Mouse (Mus musculus): ENCODE measurements at regions not wholly inside any gene's neighbourhood (a gene's known extent, or its start where the extent isn't known, plus 50 kb on each side); places are given as distances from the start of the nearest gene placed in this dataset.

DNA sequence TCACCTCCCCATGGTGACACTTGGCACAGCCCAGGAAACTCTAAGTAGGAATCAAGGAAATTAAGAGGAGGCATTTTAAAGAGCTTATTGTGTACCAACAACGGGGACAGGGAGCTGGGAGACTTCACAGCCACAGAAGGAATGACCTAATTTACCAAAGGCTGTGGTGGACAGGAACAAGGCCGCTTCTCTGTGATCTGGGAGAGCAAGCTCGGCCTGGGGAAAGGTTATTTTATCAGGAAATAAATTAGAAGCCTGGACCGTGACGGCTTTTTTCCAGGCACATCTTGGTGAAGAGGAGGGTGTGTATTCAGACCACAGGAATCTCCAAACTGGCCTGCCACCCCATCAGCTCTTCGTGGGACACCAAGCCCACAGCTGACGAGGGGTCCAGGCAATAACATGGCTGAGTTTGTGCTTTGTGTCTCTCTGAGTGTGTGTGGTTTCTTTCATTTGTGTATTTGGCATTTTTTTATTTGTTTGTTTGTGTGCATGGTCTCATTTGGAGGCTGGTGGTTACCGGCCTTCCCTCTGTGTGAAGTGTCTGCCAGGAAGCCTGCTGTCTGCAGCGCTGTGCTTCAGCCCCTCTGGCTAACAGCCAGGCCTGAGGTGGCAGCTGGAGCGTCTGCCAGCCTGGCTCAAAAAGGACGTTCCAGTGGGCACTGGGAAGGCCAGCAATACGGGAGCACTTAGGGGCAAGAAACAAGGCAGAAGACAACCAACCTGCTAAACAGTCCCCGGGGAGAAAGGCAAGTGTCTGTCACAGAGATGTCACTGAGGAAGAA lies 2174.6 kb upstream of the Gm7489 start:
- WGBS: 50% methylated on average over 13 of the region's 13 CpGs
- DNase-seq: no peak
- Histone ChIP-seq H3K4me1 (replicated peaks; ENCODE audit: control insufficient read depth, insufficient read depth, low read length) (no peaks in the 10 kb centered on the region), H3K27me3 (ENCODE audit: control insufficient read depth, insufficient read depth, low read length) (no peaks in the 10 kb centered on the region), H3K36me3 (ENCODE audit: control insufficient read depth, insufficient read depth, low read length) (no peaks in the 10 kb centered on the region), H3K4me3 (ENCODE audit: control insufficient read depth, insufficient read depth, low read length) (no peak overlapping the region), H3K27ac (ENCODE audit: control insufficient read depth, insufficient read depth, low read length) (no peak overlapping the region)
- no peak for TF ChIP-seq CTCF (IDR thresholded peaks at IDR 0.05; ENCODE audit: borderline replicate concordance, control insufficient read depth, extremely low read depth, insufficient read depth, low read length, poor library complexity)
- TF ChIP-seq POLR2A (IDR thresholded peaks at IDR 0.05; ENCODE audit: control insufficient read depth, extremely low read depth, insufficient read depth, low read length, poor library complexity): no peak

DNA sequence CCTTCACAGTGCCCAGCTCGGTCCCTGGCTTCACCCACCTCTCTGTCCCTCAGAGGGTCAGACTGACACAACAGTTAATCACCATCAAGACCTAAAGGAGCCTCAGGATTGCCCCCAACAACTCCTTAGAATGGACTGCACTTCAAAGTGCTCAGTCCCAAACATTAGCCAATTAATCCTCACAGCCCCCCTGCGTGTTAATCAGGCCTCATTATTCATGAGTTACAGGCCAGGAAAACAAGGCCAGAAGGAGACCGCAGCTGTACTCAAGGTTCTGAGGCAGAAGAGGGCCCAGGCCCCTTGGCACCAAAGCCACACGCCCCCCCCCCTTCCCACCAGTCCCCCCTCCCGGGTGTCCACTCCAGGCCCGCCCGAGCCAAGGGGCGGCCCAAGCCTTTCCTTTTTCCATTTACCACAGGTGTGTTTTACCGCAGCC lies 2163.8 kb upstream of the Gm7489 start:
- Histone ChIP-seq H3K4me1 (replicated peaks; ENCODE audit: control insufficient read depth, insufficient read depth, low read length) (no peaks in the 10 kb centered on the region), H3K36me3 (ENCODE audit: control insufficient read depth, insufficient read depth, low read length) (no peaks in the 10 kb centered on the region), H3K4me3 (ENCODE audit: control insufficient read depth, insufficient read depth, low read length) (no peak overlapping the region), H3K27ac (ENCODE audit: control insufficient read depth, insufficient read depth, low read length) (no peak overlapping the region), H3K27me3 (ENCODE audit: control insufficient read depth, insufficient read depth, low read length) (no peaks in the 10 kb centered on the region)
- 80% methylated on average over 9 of the region's 9 CpGs for WGBS
- TF ChIP-seq CTCF (IDR thresholded peaks at IDR 0.05; ENCODE audit: borderline replicate concordance, control insufficient read depth, extremely low read depth, insufficient read depth, low read length, poor library complexity) (no peak), POLR2A (IDR thresholded peaks at IDR 0.05; ENCODE audit: control insufficient read depth, extremely low read depth, insufficient read depth, low read length, poor library complexity) (no peak)
- no peak for DNase-seq

DNA sequence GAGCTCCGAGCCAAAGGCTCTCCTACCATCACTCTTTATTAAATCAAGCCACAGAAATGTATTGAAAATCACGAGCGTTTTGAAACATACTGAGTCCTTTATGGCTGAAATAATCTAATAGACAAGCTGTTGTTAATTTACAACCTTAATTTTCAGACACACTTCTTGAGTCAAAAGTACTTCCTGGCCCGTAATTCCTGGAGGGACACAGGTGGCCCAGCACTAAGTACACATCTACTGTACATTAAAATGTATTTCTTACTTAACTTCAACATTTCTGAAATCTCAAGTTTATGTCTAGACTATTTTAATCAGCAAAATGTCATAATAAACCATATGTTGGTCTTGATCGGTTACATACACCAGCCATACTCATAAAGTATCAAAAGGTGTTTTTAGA lies 2163.3 kb upstream of the Gm7489 start:
- H3K36me3 ChIP-seq (ENCODE audit: control insufficient read depth, insufficient read depth, low read length): no peaks in the 10 kb centered on the region
- WGBS: 90% methylated on average over 5 of the region's 5 CpGs
- no peaks in the 10 kb centered on the region for H3K4me1 ChIP-seq (replicated peaks; ENCODE audit: control insufficient read depth, insufficient read depth, low read length)
- no peaks in the 10 kb centered on the region for H3K27me3 ChIP-seq (ENCODE audit: control insufficient read depth, insufficient read depth, low read length)
- no peak overlapping the region for H3K4me3 ChIP-seq (ENCODE audit: control insufficient read depth, insufficient read depth, low read length)
- no peak for DNase-seq
- H3K27ac ChIP-seq (ENCODE audit: control insufficient read depth, insufficient read depth, low read length): no peak overlapping the region
- TF ChIP-seq CTCF (IDR thresholded peaks at IDR 0.05; ENCODE audit: borderline replicate concordance, control insufficient read depth, extremely low read depth, insufficient read depth, low read length, poor library complexity) (no peak), POLR2A (IDR thresholded peaks at IDR 0.05; ENCODE audit: control insufficient read depth, extremely low read depth, insufficient read depth, low read length, poor library complexity) (no peak)

DNA sequence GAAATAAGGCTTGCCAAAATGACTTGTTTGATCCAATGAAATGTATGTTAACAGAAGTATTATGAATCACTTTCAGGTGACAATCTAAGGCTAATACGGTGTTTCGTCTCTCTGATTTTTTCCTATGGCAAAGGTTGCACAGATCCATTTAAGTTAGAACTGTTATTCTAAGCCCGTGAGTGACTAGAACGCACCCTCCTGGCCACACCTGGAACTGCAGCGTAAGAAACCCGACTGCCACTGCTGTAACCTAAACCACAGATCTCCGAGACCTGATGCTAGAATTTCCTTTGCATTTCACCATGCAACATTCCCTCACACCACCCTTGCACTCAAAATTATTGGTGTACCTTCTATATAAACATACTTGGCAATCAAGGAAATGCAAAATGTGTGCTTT lies 2160.6 kb upstream of the Gm7489 start:
- no peaks in the 10 kb centered on the region for H3K36me3 ChIP-seq (ENCODE audit: control insufficient read depth, insufficient read depth, low read length)
- H3K27ac ChIP-seq (ENCODE audit: control insufficient read depth, insufficient read depth, low read length): no peak overlapping the region
- WGBS: 67% methylated on average over 7 of the region's 7 CpGs
- H3K4me3 ChIP-seq (ENCODE audit: control insufficient read depth, insufficient read depth, low read length): no peak overlapping the region
- TF ChIP-seq POLR2A (IDR thresholded peaks at IDR 0.05; ENCODE audit: control insufficient read depth, extremely low read depth, insufficient read depth, low read length, poor library complexity) (no peak), CTCF (IDR thresholded peaks at IDR 0.05; ENCODE audit: borderline replicate concordance, control insufficient read depth, extremely low read depth, insufficient read depth, low read length, poor library complexity) (no peak)
- no peak for DNase-seq
- H3K4me1 ChIP-seq (replicated peaks; ENCODE audit: control insufficient read depth, insufficient read depth, low read length): no peaks in the 10 kb centered on the region
- H3K27me3 ChIP-seq (ENCODE audit: control insufficient read depth, insufficient read depth, low read length): no peaks in the 10 kb centered on the region

DNA sequence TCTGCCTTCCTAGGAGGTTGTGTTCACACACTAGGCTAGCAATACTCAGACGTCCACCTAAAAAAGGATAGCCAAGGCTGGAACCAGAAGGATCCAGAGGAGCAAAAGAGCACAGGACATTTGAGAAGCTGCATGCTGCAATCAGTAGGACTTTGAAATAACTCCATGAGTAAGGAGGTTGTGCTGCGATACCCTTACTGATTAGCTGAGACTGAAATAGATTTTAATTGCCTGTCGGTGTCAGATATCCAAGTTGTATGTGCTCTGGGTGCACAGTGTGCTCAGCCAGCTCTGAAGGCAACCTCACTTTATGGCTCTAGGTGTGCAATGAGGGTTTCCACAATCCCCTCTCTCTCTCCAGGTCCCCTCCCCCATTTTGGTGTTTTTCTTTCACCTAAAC lies 2159.2 kb upstream of the Gm7489 start:
- no peaks in the 10 kb centered on the region for H3K27me3 ChIP-seq (ENCODE audit: control insufficient read depth, insufficient read depth, low read length)
- no peak for TF ChIP-seq POLR2A (IDR thresholded peaks at IDR 0.05; ENCODE audit: control insufficient read depth, extremely low read depth, insufficient read depth, low read length, poor library complexity)
- no peak for TF ChIP-seq CTCF (IDR thresholded peaks at IDR 0.05; ENCODE audit: borderline replicate concordance, control insufficient read depth, extremely low read depth, insufficient read depth, low read length, poor library complexity)
- no peaks in the 10 kb centered on the region for H3K36me3 ChIP-seq (ENCODE audit: control insufficient read depth, insufficient read depth, low read length)
- H3K4me1 ChIP-seq (replicated peaks; ENCODE audit: control insufficient read depth, insufficient read depth, low read length): no peaks in the 10 kb centered on the region
- DNase-seq: no peak
- H3K27ac ChIP-seq (ENCODE audit: control insufficient read depth, insufficient read depth, low read length): no peak overlapping the region
- no peak overlapping the region for H3K4me3 ChIP-seq (ENCODE audit: control insufficient read depth, insufficient read depth, low read length)
- WGBS: 95% methylated on average over 3 of the region's 3 CpGs

DNA sequence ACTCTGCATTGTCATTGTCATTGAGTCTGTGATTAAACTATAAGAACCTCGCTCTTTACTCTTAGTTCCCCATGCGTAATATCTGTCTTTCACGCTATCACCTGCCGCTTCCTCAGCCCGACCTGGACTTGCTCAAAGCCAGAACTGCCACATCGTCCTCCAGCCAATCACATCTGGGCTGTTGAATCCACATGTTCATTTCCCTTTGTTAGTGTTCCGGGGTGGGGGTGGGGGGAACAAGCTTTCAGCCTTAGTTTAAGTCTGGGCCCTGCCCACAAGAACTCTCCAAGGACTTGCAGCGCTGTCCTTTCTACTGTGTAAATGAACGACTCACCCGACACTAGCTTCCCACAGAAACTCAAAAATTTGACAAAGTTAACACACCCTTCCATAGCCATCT lies 2154.6 kb upstream of the Gm7489 start:
- 91% methylated on average over 10 of the region's 10 CpGs for WGBS
- DNase-seq: no peak

More for the DNA sequence above, 2154.6 kb upstream of the Gm7489 start:
- Histone ChIP-seq H3K36me3 (ENCODE audit: control insufficient read depth, insufficient read depth, low read length) (no peaks in the 10 kb centered on the region), H3K27ac (ENCODE audit: control insufficient read depth, insufficient read depth, low read length) (no peak overlapping the region), H3K4me3 (ENCODE audit: control insufficient read depth, insufficient read depth, low read length) (no peak overlapping the region), H3K4me1 (replicated peaks; ENCODE audit: control insufficient read depth, insufficient read depth, low read length) (no peaks in the 10 kb centered on the region; the same call in 1 of the 2 replicates), H3K27me3 (ENCODE audit: control insufficient read depth, insufficient read depth, low read length) (no peaks in the 10 kb centered on the region)
- no peak for TF ChIP-seq POLR2A (IDR thresholded peaks at IDR 0.05; ENCODE audit: control insufficient read depth, extremely low read depth, insufficient read depth, low read length, poor library complexity)
- TF ChIP-seq CTCF (IDR thresholded peaks at IDR 0.05; ENCODE audit: borderline replicate concordance, control insufficient read depth, extremely low read depth, insufficient read depth, low read length, poor library complexity): no peak

Measured in thymus, adult 2 months (tissue).